Mouse (Mus musculus) kidney, adult 2 months (tissue): ENCODE measurements around the gene Rnf213.

ENCODE experiments used
- CTCF ChIP-seq: fragments of 200-500 bp; conservative IDR thresholded peaks from 2 replicates; pipeline ENCODE4 v1.5.1; 2011; ENCODE audit warnings: low read depth, mild to moderate bottlenecking, control low read depth, low read length, moderate library complexity, mixed read lengths; ENCODE audit not compliant: insufficient read depth, insufficient read length
- POLR2A ChIP-seq: fragments of 200-500 bp; IDR thresholded peaks from one replicate; pipeline ENCODE4 v1.6.1; 2011; ENCODE audit warnings: low read depth, low read length, control low read depth

GRCm38 (mm10) chr11:119533745-119534144 is 140.8 kb downstream of the Rnf213 start:
- TF ChIP-seq CTCF (no peak), POLR2A (no peak)
